Mouse (Mus musculus) right cerebral cortex, postnatal 4 days (tissue): ENCODE data around the gene Agap1.

Source experiments
- DNase-seq: peaks from one replicate; pipeline ENCODE4 v3.0.0-alpha.2; 2022

Gene Agap1

DNA sequence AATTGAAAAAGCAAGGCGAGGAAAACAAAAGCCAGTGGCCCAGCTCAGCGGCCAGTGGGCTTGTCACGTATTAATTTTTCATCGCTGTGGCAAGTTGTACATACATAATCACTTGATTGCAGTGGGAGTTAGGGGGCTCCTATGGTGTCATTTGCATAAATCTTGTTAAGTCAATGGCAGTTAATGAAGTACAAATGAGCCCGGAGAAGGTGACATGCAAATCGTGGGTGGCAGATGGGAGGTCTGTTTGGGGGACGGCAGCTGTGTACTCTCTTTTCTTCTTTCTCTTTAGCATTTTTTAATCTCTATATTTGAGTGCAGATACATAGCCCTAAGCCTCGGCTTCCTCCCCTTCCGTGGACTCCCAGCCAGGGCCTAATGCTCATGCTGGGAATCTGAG lies 220.1 kb downstream of the Agap1 start:
- DNase-seq: no peak

DNA sequence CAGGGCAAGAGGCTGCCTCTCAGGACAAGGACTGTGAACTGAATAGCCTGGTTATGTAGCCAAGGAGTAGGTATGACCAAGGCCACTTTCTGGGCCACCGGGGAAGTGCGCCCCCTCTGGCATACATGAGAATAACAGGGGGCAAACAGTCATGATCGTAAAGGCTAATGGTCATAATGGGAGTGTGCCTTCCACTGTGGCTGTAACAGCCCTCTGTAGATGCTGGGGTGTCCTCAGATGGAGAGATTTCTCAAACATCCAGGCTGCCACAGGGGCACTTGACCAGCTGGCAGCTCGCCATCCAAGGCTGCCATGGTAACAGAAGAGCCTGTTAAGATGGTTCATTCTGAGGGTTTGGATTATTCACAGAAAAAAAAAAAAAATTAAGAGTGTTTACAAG lies 221.8 kb downstream of the Agap1 start:
- peak; percentile 69 for DNase-seq

DNA sequence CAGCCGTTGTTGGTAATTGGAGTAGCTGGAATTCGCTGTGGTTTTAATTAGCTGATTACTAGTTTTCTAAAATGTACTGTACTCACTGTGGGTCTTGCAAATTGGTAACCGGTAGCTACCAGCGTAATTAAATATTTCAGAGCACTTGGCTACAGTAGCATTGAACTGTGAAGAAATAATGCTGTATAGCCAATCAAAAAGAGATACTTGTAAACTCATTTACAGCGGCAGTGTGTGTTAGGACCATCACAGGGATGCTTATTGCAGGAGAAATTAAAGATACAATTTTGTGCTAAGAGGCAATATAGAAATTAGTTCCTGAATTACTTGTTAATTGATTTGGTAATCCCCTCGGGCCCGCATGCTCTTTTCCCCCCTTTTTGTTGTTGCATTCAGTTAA lies 226.1 kb downstream of the Agap1 start:
- no peak for DNase-seq

GRCm38 (mm10) chr1:89688914-89689313 lies 234.3 kb downstream of the Agap1 start:
- DNase-seq: no peak

GRCm38 (mm10) chr1:89689544-89690212 lies 235.1 kb downstream of the Agap1 start:
- no peak for DNase-seq

DNA sequence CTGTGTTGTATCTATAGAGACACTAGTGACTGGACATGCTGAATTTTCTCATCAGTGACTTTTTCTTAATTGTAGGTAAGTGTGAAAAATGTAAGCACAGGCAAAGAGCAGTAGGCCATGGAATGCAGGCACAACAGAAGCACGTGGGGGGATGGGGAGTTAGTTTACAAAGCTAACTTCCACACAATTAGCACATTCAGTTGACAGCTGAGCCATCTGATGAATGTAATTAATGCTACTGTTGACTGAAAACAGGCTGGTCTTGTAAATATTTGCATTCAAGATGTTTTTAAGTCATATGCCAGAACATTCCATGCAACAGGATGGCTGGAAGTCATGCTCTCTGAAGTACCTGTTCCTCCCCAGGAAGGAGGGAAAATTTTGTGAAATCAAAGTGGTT lies 236.5 kb downstream of the Agap1 start:
- DNase-seq: no peak

GRCm38 (mm10) chr1:89692420-89692819 lies 237.8 kb downstream of the Agap1 start:
- DNase-seq: no peak

GRCm38 (mm10) chr1:89694916-89695315 lies 240.3 kb downstream of the Agap1 start:
- no peak for DNase-seq

DNA sequence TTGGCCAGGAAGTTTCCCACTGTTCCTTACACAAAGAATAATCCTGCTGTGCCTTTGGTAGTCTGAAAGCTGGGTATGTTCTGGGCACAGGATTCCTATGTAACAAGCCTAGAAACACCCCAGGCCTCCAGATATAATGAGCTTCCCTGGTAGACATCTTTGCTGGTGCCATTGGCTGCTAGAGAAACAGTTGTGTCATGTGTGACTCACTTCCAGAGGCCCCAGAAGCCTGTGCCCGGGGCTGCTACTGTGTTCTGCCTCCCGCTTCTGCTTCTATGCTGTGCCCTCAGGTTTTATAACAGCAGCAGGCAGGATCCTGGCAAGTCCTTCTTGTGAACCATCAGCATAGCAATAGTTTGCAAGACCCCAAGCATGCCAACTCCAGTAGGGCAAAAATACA lies 242.6 kb downstream of the Agap1 start:
- no peak for DNase-seq

DNA sequence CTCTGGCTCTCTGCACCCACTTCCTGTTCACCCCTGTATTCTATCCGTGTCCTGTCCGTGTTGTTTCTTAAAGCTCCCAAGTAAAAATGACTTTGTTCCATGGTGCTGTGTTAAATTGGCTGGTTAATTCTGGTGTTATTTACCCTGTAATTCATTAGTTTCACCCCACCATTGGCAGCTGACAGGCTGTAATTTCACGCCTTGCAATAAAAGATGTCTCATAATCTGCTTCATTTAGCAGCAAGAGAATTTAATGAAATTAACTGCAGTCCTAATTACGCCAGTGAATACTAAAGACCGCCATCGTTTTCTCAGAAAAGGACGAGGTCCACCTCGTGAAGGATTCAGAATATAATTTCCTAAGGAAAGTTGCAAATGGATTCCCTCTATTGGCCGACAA lies 245.6 kb downstream of the Agap1 start:
- DNase-seq: no peak

GRCm38 (mm10) chr1:89701162-89701730 lies 246.6 kb downstream of the Agap1 start:
- DNase-seq: no peak

DNA sequence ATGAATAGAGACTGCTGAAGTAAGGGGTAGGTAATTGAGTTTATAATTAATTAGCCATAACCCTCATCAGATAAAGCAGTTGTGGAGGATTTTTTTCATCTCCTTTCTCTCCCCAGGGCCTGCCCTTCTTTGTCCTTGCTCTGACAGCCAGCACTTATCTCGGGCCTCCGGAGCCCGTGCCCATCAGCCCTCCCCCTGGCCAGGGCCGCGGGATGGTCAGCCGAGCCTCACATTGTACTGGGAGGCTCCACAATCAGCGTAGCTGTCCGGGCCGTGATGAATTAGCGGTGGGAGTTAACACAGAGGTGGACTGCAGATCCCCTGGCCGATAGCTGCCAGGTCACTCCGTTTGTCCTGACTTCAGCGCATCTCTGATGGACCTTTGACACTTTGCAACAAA lies 248.7 kb downstream of the Agap1 start:
- no peak for DNase-seq

- DNase-seq: no peak
Measured at GRCm38 (mm10) chr1:89705670-89706069, 251.1 kb downstream of the Agap1 start.

GRCm38 (mm10) chr1:89706862-89707261 lies 252.3 kb downstream of the Agap1 start:
- no peak for DNase-seq

DNA sequence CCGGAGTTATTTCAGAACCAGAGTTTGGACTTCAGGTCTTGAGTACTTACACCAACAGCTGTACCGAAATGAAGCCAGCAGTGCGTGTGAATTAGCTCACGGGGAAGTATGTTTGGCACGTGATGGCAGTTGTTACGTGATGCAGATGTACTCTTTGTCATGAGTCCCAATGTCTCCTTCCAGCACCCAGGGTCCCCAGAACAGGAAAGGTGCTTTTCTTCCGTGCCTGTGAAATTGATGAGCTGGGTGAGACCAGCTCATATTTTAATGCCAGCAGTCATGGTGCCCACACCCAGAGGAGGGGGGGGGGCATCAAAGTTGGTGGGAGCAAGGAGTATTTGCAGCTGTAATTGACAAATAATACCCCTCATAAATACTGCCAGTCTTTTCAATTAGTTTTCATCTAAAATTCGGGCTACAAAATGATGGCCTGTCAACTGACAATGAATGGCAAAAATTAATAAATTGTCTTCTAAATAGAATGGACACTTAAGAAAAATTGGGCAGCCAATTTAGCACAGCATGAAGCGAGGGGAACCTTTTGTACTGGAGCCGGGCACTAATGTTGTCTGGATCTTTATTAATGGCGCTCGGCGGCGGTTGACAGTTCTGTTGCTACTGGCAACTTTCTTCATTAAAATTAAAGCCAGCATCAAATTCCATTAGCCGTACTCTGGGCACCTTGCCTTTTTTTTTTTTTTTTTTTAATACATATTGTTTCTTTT lies 253.3 kb downstream of the Agap1 start:
- no peak for DNase-seq

GRCm38 (mm10) chr1:89709824-89710223 lies 255.2 kb downstream of the Agap1 start:
- DNase-seq: no peak

DNA sequence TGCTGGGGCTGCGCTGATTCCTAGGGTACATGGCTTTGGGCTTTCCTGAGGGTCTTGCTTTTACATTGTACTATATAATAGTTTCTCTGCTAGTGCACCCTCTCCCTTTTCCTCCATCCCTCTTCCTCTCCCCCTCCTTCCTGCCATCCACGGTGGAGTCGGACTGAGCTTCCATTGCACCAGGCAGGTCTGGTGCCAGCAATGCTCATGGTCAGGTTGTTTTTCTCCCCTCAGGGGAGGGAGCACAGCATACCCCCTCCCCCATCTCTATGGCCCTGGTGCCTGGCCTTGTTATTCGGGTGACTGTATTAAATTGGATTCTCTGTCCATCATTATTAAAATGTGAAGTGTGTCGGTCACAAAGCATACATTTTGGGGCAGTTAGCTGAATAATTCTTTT lies 259.1 kb downstream of the Agap1 start:
- no peak for DNase-seq

- no peak for DNase-seq
Measured at GRCm38 (mm10) chr1:89714165-89714980, 259.8 kb downstream of the Agap1 start.

- DNase-seq: no peak
Measured at GRCm38 (mm10) chr1:89716234-89716633, 261.6 kb downstream of the Agap1 start.

GRCm38 (mm10) chr1:89717100-89717499 lies 262.5 kb downstream of the Agap1 start:
- no peak for DNase-seq

DNA sequence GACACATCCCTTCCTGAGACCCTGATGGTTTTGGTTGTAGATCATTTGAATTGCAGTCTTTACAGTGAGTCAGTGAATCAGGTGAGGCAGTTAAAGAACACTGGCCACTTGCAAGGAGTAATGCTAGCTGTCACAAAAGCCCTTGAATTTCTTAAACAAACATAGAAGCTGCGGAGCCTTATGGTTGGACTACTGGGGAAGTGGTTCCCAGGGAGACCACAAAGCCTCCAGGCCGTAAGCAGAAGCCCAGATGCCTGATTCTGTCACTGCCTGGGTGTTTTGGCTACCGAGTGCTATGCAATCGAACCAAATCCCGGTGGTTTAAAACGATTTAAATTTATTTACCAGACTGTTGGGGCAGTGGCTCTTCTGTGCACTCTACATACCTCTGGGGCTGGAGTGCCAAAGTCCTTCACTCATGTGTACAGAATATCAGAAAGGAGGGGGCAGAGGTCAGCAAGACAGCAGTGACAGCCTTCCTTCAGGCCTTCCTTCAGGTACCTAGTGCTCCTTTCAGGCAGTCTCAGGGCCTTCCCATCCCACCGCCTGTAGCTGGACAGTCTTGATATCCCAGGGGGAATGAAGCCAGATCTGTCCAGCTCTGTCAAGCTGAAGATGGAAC lies 264.3 kb downstream of the Agap1 start:
- no peak for DNase-seq

- DNase-seq: no peak
Measured at GRCm38 (mm10) chr1:89724141-89724540, 269.5 kb downstream of the Agap1 start.

DNA sequence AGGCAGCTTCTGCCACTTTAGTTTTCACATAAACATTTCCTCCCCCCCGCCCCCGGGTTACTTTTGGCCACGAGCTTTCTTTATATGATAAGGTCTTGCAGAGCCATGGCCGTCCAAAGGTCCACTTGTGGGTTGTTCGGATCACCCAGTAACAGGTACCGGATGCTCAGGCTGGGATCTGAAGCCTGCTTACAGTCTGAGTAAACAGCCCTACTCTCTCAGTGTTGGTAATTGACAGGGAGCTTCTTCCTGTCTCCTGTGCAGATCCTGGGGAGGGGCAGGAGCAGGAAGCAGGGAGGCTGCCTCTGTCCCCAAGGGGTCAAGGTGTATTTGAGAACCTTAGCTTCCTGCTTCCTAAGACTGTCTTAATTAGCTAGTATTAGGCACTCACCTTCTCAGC lies 269.9 kb downstream of the Agap1 start:
- DNase-seq: no peak
